Mouse (Mus musculus): ENCODE data around the gene Cryl1.

DNA sequence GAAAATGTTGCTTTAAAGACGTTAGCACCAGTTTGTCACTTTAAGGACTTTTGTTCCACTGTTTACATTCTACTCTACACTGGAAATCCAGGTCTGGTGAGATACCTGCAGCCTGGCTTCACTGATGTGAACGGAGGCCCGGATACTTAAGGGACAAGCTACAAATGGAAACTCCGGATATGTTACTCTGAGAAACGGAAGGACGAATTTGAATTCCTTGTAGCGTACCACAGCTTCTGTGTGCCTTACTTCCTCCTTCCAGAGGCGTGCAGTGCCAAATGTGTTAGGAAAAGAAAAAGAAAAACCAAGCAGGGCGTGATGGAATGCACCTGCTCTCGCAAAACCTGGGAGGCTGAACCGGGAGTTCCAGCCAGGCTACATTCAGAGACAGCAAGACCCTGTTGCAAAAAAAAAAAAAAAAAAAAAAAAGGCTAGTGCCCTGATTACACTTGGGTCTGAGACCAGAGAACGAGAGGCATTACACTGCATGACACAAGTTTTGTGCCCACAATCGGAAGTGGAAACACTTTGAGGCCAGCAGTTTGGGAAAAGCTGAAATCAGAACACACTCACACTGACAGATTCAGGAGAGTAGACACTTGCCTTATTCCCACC, 591 bp upstream of the Cryl1 start:
- TF ChIP-seq POLR2A (IDR thresholded peaks at IDR 0.05; ENCODE audit: borderline replicate concordance, extremely low read depth, low read depth, low read length), result no peak
- TF ChIP-seq CTCF (IDR thresholded peaks at IDR 0.05; ENCODE audit: insufficient read depth, low read length), result no peak
